Mouse (Mus musculus): ENCODE results near the gene Pcsk7.

The Pcsk7 gene

GRCm38 (mm10) chr9:45961855-45962254 lies 55.6 kb downstream of the Pcsk7 start:
- DNase-seq (ENCODE audit: low spot score), result no peak

- no peak for DNase-seq (ENCODE audit: low spot score)
Observed at GRCm38 (mm10) chr9:45963577-45963976, 57.3 kb downstream of the Pcsk7 start.

GRCm38 (mm10) chr9:45976884-45977283 lies 70.6 kb downstream of the Pcsk7 start:
- DNase-seq (ENCODE audit: low spot score), result no peak
